Mouse (Mus musculus) brain, embryonic 14.5 days (tissue): ENCODE results near the gene Atxn2.

Source experiments
- CTCF ChIP-seq: fragments of 200-500 bp; IDR thresholded peaks from 2 replicates; pipeline ENCODE4 v1.5.1; 2012; ENCODE audit warnings: inconsistent platforms, mild to moderate bottlenecking, moderate library complexity, borderline replicate concordance; ENCODE audit not compliant: insufficient read depth, insufficient read length; ENCODE audit errors: extremely low read depth
- POLR2A ChIP-seq: fragments of 200-500 bp; IDR thresholded peaks from 2 replicates; pipeline ENCODE4 v1.6.1; 2012; ENCODE audit warnings: mild to moderate bottlenecking, inconsistent platforms, borderline replicate concordance; ENCODE audit not compliant: poor library complexity, insufficient read depth, insufficient read length, severe bottlenecking; ENCODE audit errors: extremely low read depth

GRCm38 (mm10) chr5:121663456-121663855 is 47.7 kb upstream of the Atxn2 start:
- TF ChIP-seq CTCF (no peak), POLR2A (no peak)
